Mouse (Mus musculus) c-Kit-negative CD71-positive TER-119-positive erythroid progenitor cells, embryonic 14.5 days (primary cell): ENCODE data around the gene Commd2.

Experiments used
- DNase-seq: peaks from one replicate; pipeline ENCODE4 v3.0.0-alpha.2; 2013; ENCODE audit warnings: low read depth, low spot score

Gene Commd2

GRCm38 (mm10) chr3:57615652-57616051 is 35.9 kb downstream of the Commd2 start:
- no peak for DNase-seq

GRCm38 (mm10) chr3:57612430-57612997 is 39.0 kb downstream of the Commd2 start:
- DNase-seq, result no peak

GRCm38 (mm10) chr3:57611776-57612175 is 39.7 kb downstream of the Commd2 start:
- no peak for DNase-seq

GRCm38 (mm10) chr3:57604618-57605015 is 46.9 kb downstream of the Commd2 start:
- no peak for DNase-seq

- no peak for DNase-seq
Observed at GRCm38 (mm10) chr3:57603891-57604617, 47.5 kb downstream of the Commd2 start.

- DNase-seq, result no peak
Observed at GRCm38 (mm10) chr3:57602610-57603009, 48.9 kb downstream of the Commd2 start.

- no peak for DNase-seq
Observed at GRCm38 (mm10) chr3:57596566-57596965, 54.9 kb downstream of the Commd2 start.

- DNase-seq, result no peak
Observed at GRCm38 (mm10) chr3:57595506-57595905, 56.0 kb downstream of the Commd2 start.
